Mouse (Mus musculus): Measurements from ENCODE around the gene Gm4707. TPM values are rescaled to one million over a fixed set of nuclear protein-coding genes. Genes with fewer than 3 reads are reported as not detected.
"Not testable (repeated sequence)": the region's sequence is repeated elsewhere in the genome, so short reads cannot be mapped to it uniquely, and the experiment has no call there.

Gene Gm4707
- polyA plus RNA-seq, 1 experiment from 2014 or later = 1.2 TPM

GRCm38 (mm10) chr17:71419448-71419847 lies 40.3 kb downstream of the Gm4707 start:
- not testable (repeated sequence) for H3K4me3 ChIP-seq (replicated peaks); H3K27ac ChIP-seq; ATAC-seq; H3K4me1 ChIP-seq (replicated peaks); H3K4me2 ChIP-seq (replicated peaks); H3K27me3 ChIP-seq (replicated peaks); H3K9ac ChIP-seq; H3K9me3 ChIP-seq
- peaks cover 41% of the 10 kb centered on the region for H3K36me3 ChIP-seq
- 87% methylated on average over 5 of the region's 5 CpGs for WGBS

- no peaks in the 10 kb centered on the region; the same call in 1 of the 2 replicates for H3K9me3 ChIP-seq
- ATAC-seq = no peak
- H3K9ac ChIP-seq = no peak overlapping the region
- 84% methylated on average over 1 of the region's 1 CpGs for WGBS
- peaks cover 22% of the 10 kb centered on the region for H3K36me3 ChIP-seq
- H3K4me1 ChIP-seq (replicated peaks) = no peaks in the 10 kb centered on the region
- H3K27me3 ChIP-seq (replicated peaks) = no peaks in the 10 kb centered on the region
- H3K27ac ChIP-seq = no peak overlapping the region
- H3K4me2 ChIP-seq (replicated peaks) = no peak overlapping the region
- no peak overlapping the region for H3K4me3 ChIP-seq (replicated peaks)
Observed at GRCm38 (mm10) chr17:71417008-71417407, 42.7 kb downstream of the Gm4707 start.

Other genes starting within 250 kb of the Gm4707 start
- 2.6 and 2.7 TPM in 2 replicates for gene Emilin2, start 147.9 kb downstream of the Gm4707 start, polyA plus RNA-seq (2015; fragmentation: Nextera tagmentation; extraction: Ambion mirVana)
- 49.3 and 51.5 TPM in 2 replicates for gene Smchd1, start 15.4 kb upstream of the Gm4707 start, polyA plus RNA-seq (2015; fragmentation: Nextera tagmentation; extraction: Ambion mirVana)
- gene Ndc80, start 66.9 kb upstream of the Gm4707 start, polyA plus RNA-seq (2015; fragmentation: Nextera tagmentation; extraction: Ambion mirVana) = 36.5 and 40.5 TPM in 2 replicates
- gene Spdya, start 92.1 kb upstream of the Gm4707 start, polyA plus RNA-seq (2015; fragmentation: Nextera tagmentation; extraction: Ambion mirVana) = 0.48 and 0.64 TPM in 2 replicates
- 72.5 and 76.9 TPM in 2 replicates for gene Wdr43, start 156.0 kb upstream of the Gm4707 start, polyA plus RNA-seq (2015; fragmentation: Nextera tagmentation; extraction: Ambion mirVana)
- gene Togaram2, start 213.3 kb upstream of the Gm4707 start, polyA plus RNA-seq (2015; fragmentation: Nextera tagmentation; extraction: Ambion mirVana) = 0.44 and 0.68 TPM in 2 replicates